Mouse (Mus musculus) cortical plate, adult 2 months (tissue): ENCODE measurements around the gene Nmrk2. TPM values are rescaled to one million over a fixed set of nuclear protein-coding genes. Genes with fewer than 3 reads are reported as not detected.
"Not testable (repeated sequence)": the region's sequence is repeated elsewhere in the genome, so short reads cannot be mapped to it uniquely, and the experiment has no call there.

Experiments used
- H3K27ac ChIP-seq: fragments of 200-500 bp; 2 replicates; pipeline ENCODE4 v1.5.1; 2012; ENCODE audit warnings: low read length, control low read depth, inconsistent platforms; ENCODE audit not compliant: insufficient read depth
- H3K4me1 ChIP-seq: fragments of 200-500 bp; 2 replicates; pipeline ENCODE4 v1.6.1; 2011; ENCODE audit warnings: low read length; ENCODE audit not compliant: control insufficient read depth, insufficient read depth
- H3K4me3 ChIP-seq: fragments of 200-500 bp; 2 replicates; pipeline ENCODE4 v1.5.1; 2011; ENCODE audit warnings: mild to moderate bottlenecking, low read length, control low read depth; ENCODE audit not compliant: insufficient read depth
- CTCF ChIP-seq: fragments of 200-500 bp; IDR thresholded peaks from 2 replicates; pipeline ENCODE4 v1.5.1; 2011; ENCODE audit warnings: mild to moderate bottlenecking, control low read depth, low read length; ENCODE audit not compliant: insufficient read depth; ENCODE audit errors: extremely low read depth
- POLR2A ChIP-seq: fragments of 200-500 bp; IDR thresholded peaks from 2 replicates; pipeline ENCODE4 v1.6.1; 2011; ENCODE audit warnings: mild to moderate bottlenecking, low read length, control low read depth; ENCODE audit not compliant: insufficient read depth; ENCODE audit errors: extremely low read depth
- polyA plus RNA-seq: library from polyadenylated mRNA; depleted of rRNA; stranded (reverse); fragments of >200 nt; gene quantifications from 2 replicates; pipeline ENCODE4 v1.2.3, GENCODE M21; 2012

The Nmrk2 gene
- polyA plus RNA-seq, 1 experiment, result 0.13 TPM

- Histone ChIP-seq H3K27ac (no peak overlapping the region), H3K4me1 (0 out of 2 replicates have a peak, but pooled peaks cover 3% of the 10 kb centered on the region), H3K4me3 (no peak overlapping the region; the same call in 1 of the 2 replicates)
- TF ChIP-seq CTCF, result no peak
- TF ChIP-seq POLR2A, result no peak
Observed at GRCm38 (mm10) chr10:81234206-81234605, 32.4 kb upstream of the Nmrk2 start.

- TF ChIP-seq CTCF, result no peak
- TF ChIP-seq POLR2A, result no peak
- peaks cover 6% of the 10 kb centered on the region; the same call in 1 of the 2 replicates for H3K4me1 ChIP-seq
- peak overlapping the region; percentile 44 for H3K4me3 ChIP-seq
- no peak overlapping the region for H3K27ac ChIP-seq
Observed at GRCm38 (mm10) chr10:81233226-81233585, 31.4 kb upstream of the Nmrk2 start.

- no peak within 1 kb of the TSS for H3K27ac ChIP-seq
- TF ChIP-seq CTCF (no peak), POLR2A (peak; percentile 82)
- peak within 1 kb of the TSS; percentile 44 for H3K4me3 ChIP-seq
- peaks cover 6% of the 10 kb centered on the region; the same call in 1 of the 2 replicates for H3K4me1 ChIP-seq
Observed at GRCm38 (mm10) chr10:81232580-81233225, 30.9 kb upstream of the Nmrk2 start, which contains the start of gene Zfr2. Gene Zfr2 (plus strand): TSS chr10:81233155.

GRCm38 (mm10) chr10:81231436-81231835 is 29.6 kb upstream of the Nmrk2 start:
- Histone ChIP-seq H3K4me3 (peak overlapping the region; percentile 95), H3K4me1 (peaks cover 6% of the 10 kb centered on the region; the same call in 1 of the 2 replicates)
- no peak for TF ChIP-seq POLR2A
- TF ChIP-seq CTCF, result no peak

GRCm38 (mm10) chr10:81230438-81231332 is 28.8 kb upstream of the Nmrk2 start, which contains the start of gene Atcay:
Gene Atcay (minus strand): TSS chr10:81230833.
- Histone ChIP-seq H3K4me1 (peaks cover 6% of the 10 kb centered on the region; the same call in 1 of the 2 replicates), H3K4me3 (peak within 1 kb of the TSS; percentile 95), H3K27ac (peak within 1 kb of the TSS; percentile 95)
- peak; percentile 61 for TF ChIP-seq CTCF
- peak; percentile 98 for TF ChIP-seq POLR2A

More at GRCm38 (mm10) chr10:81231436-81231835, 29.6 kb upstream of the Nmrk2 start:
- peak overlapping the region; percentile 36; the same call in 1 of the 2 replicates for H3K27ac ChIP-seq

GRCm38 (mm10) chr10:81229735-81230437 is 28.0 kb upstream of the Nmrk2 start:
- Histone ChIP-seq H3K4me3 (peak overlapping the region; percentile 95), H3K4me1 (peaks cover 6% of the 10 kb centered on the region; the same call in 1 of the 2 replicates), H3K27ac (peak overlapping the region; percentile 95)
- TF ChIP-seq CTCF, result no peak
- TF ChIP-seq POLR2A, result 0 out of 2 replicates have a peak, but pooled peaks have one; percentile 27

GRCm38 (mm10) chr10:81223731-81224130 is 21.9 kb upstream of the Nmrk2 start:
- not testable (repeated sequence) for H3K4me3 ChIP-seq, H3K4me1 ChIP-seq, H3K27ac ChIP-seq

- Histone ChIP-seq H3K4me1 (no peaks in the 10 kb centered on the region), H3K4me3 (no peak overlapping the region), H3K27ac (no peak overlapping the region)
- TF ChIP-seq CTCF (no peak), POLR2A (no peak)
Observed at GRCm38 (mm10) chr10:81221402-81222015, 19.7 kb upstream of the Nmrk2 start.

- Histone ChIP-seq H3K27ac (no peak overlapping the region), H3K4me1 (no peaks in the 10 kb centered on the region), H3K4me3 (no peak overlapping the region)
- peak; percentile 80 for TF ChIP-seq CTCF
- TF ChIP-seq POLR2A, result no peak
Observed at GRCm38 (mm10) chr10:81217964-81218363, 16.1 kb upstream of the Nmrk2 start.
